Mouse (Mus musculus) heart, embryonic 15.5 days (tissue): ENCODE results near the gene Dok4. TPM values are rescaled to one million over a fixed set of nuclear protein-coding genes. Genes with fewer than 3 reads are reported as not detected.

ENCODE experiments used
- ATAC-seq: fragments of 200-750 bp; cut with Nextera tagmentation; replicated peaks from 2 replicates; pipeline ENCODE4 v1.8.0; 2017; ENCODE audit warnings: low read depth, moderate TSS enrichment; ENCODE audit not compliant: insufficient number of reproducible peaks, insufficient read depth, low FRiP score
- H3K27ac ChIP-seq: fragments of 300-500 bp; sonication (generic); 2 replicates; pipeline ENCODE4 v1.5.1; 2015; ENCODE audit warnings: mild to moderate bottlenecking, inconsistent platforms
- H3K27me3 ChIP-seq: fragments of 300-500 bp; sonication (generic); 2 replicates; pipeline ENCODE4 v1.6.1; 2015; ENCODE audit warnings: inconsistent platforms
- H3K36me3 ChIP-seq: fragments of 300-500 bp; sonication (generic); 2 replicates; pipeline ENCODE4 v1.6.1; 2015; ENCODE audit warnings: mild to moderate bottlenecking, inconsistent platforms
- H3K4me1 ChIP-seq: fragments of 300-500 bp; sonication (generic); replicated peaks from 2 replicates; pipeline ENCODE4 v1.6.1; 2015; ENCODE audit warnings: inconsistent platforms
- H3K4me2 ChIP-seq: fragments of 300-500 bp; sonication (generic); 2 replicates; pipeline ENCODE4 v1.6.1; 2015; ENCODE audit warnings: inconsistent platforms, mild to moderate bottlenecking, moderate library complexity
- H3K4me3 ChIP-seq: fragments of 300-500 bp; sonication (generic); 2 replicates; pipeline ENCODE4 v1.5.1; 2015; ENCODE audit warnings: mild to moderate bottlenecking, inconsistent platforms
- H3K9ac ChIP-seq: fragments of 300-500 bp; sonication (generic); 2 replicates; pipeline ENCODE4 v1.6.1; 2015; ENCODE audit warnings: mild to moderate bottlenecking, inconsistent platforms
- H3K9me3 ChIP-seq: fragments of 300-500 bp; sonication (generic); replicated peaks from 2 replicates; pipeline ENCODE4 v1.6.1; 2016; ENCODE audit warnings: inconsistent platforms
- WGBS: fragments of 180-500 bp; shearing (Covaris S2); methylation state at CpG from one replicate; pipeline ENCODE4 v1.1.7; 2015; ENCODE audit warnings: mixed read lengths; 5-methylcytosine and 5-hydroxymethylcytosine counted together
- polyA plus RNA-seq: library from polyadenylated mRNA; unstranded; fragments of >200 nt; fragmentation: Nextera tagmentation; extraction: Ambion mirVana; gene quantifications from 2 replicates; pipeline ENCODE4 v1.2.1, GENCODE M21; 2015

The Dok4 gene
- polyA plus RNA-seq, 1 experiment from 2014 or later: 22.9 TPM

DNA sequence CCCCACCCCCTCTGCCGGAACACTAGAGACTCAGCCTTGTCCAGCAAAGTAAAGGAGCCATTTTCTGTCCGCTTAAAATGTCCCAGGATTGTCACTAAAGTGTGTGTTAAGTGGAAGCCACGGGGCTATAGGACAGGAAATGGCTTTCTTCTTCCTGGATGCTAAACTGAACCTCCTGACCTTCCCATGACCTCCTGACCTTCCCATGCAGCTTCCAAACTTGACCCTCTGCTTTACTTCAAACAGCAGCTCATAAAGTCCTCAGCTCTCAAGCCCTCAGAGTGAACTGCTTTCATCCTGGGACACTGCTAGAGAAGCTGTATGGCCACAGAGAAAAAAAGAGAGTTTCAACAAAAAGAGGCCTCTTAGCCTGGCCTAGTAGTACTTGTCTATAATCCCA is 690 bp upstream of the Dok4 start:
- Histone ChIP-seq H3K4me1 (peaks cover 37% of the 10 kb centered on the region), H3K36me3 (no peaks in the 10 kb centered on the region), H3K27me3 (no peaks in the 10 kb centered on the region), H3K4me3 (no peak overlapping the region), H3K4me2 (peak overlapping the region; percentile 94), H3K9me3 (no peaks in the 10 kb centered on the region), H3K27ac (peak overlapping the region; percentile 63), H3K9ac (no peak overlapping the region)
- 44% methylated on average over 3 of the region's 3 CpGs for WGBS
- no peak for ATAC-seq

DNA sequence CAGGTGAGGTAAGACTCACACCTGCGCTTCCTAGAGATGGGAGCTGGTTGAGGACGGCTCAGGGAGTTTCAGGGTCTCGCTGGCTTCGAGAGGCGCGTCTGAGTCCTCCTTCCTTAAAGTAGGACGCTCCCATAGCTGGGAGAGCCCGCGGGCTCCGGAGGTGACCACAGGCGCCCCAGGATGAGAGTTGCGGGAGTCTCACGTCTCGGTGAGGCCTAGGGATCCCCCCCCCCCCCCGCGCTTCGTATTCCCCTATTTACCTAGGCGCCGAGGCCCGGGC is 319 bp downstream of the Dok4 start:
- peak overlapping the region; percentile 72 for H3K9ac ChIP-seq
- H3K4me2 ChIP-seq: peak overlapping the region; percentile 94
- ATAC-seq: no peak
- H3K4me3 ChIP-seq: peak overlapping the region; percentile 71
- H3K9me3 ChIP-seq: no peaks in the 10 kb centered on the region
- H3K36me3 ChIP-seq: no peaks in the 10 kb centered on the region
- WGBS: 1% methylated on average over 6 of the region's 20 CpGs
- peaks cover 47% of the 10 kb centered on the region for H3K4me1 ChIP-seq
- no peaks in the 10 kb centered on the region for H3K27me3 ChIP-seq
- peak overlapping the region; percentile 78 for H3K27ac ChIP-seq

- WGBS: 5% methylated on average over 17 of the region's 17 CpGs
- Histone ChIP-seq H3K4me2 (peak overlapping the region; percentile 94), H3K9me3 (no peaks in the 10 kb centered on the region), H3K27ac (peak overlapping the region; percentile 78), H3K27me3 (no peaks in the 10 kb centered on the region), H3K4me1 (peaks cover 52% of the 10 kb centered on the region), H3K4me3 (peak overlapping the region; percentile 71), H3K9ac (peak overlapping the region; percentile 72), H3K36me3 (no peaks in the 10 kb centered on the region)
- ATAC-seq: no peak
Observed at GRCm38 (mm10) chr8:94875096-94875870, 847 bp downstream of the Dok4 start.

- 7% methylated on average over 6 of the region's 6 CpGs for WGBS
- no peaks in the 10 kb centered on the region for H3K9me3 ChIP-seq
- H3K9ac ChIP-seq: peak overlapping the region; percentile 72; the same call in 1 of the 2 replicates
- H3K4me2 ChIP-seq: peak overlapping the region; percentile 94
- H3K4me3 ChIP-seq: peak overlapping the region; percentile 71
- H3K27ac ChIP-seq: no peak overlapping the region
- peaks cover 61% of the 10 kb centered on the region for H3K4me1 ChIP-seq
- H3K27me3 ChIP-seq: no peaks in the 10 kb centered on the region
- no peak; the same call in 1 of the 2 replicates for ATAC-seq
- no peaks in the 10 kb centered on the region for H3K36me3 ChIP-seq
Observed at GRCm38 (mm10) chr8:94874358-94874757, 1.8 kb downstream of the Dok4 start.

- ATAC-seq: no peak
- H3K27me3 ChIP-seq: no peaks in the 10 kb centered on the region
- no peak overlapping the region for H3K9ac ChIP-seq
- 77% methylated on average over 2 of the region's 2 CpGs for WGBS
- H3K4me1 ChIP-seq: peaks cover 72% of the 10 kb centered on the region
- H3K9me3 ChIP-seq: no peaks in the 10 kb centered on the region
- H3K36me3 ChIP-seq: no peaks in the 10 kb centered on the region
- H3K4me3 ChIP-seq: no peak overlapping the region
- H3K27ac ChIP-seq: no peak overlapping the region
- peak overlapping the region; percentile 5 for H3K4me2 ChIP-seq
Observed at GRCm38 (mm10) chr8:94872576-94872975, 3.6 kb downstream of the Dok4 start.

GRCm38 (mm10) chr8:94872156-94872555 is 4.0 kb downstream of the Dok4 start:
- H3K27ac ChIP-seq: peak overlapping the region; percentile 56; the same call in 1 of the 2 replicates
- peaks cover 72% of the 10 kb centered on the region for H3K4me1 ChIP-seq
- no peak overlapping the region for H3K4me3 ChIP-seq
- WGBS: 51% methylated on average over 3 of the region's 3 CpGs
- H3K9me3 ChIP-seq: no peaks in the 10 kb centered on the region
- H3K9ac ChIP-seq: no peak overlapping the region
- 0 out of 2 replicates have a peak, but pooled peaks cover under 1% of the 10 kb centered on the region for H3K36me3 ChIP-seq
- peak overlapping the region; percentile 5 for H3K4me2 ChIP-seq
- H3K27me3 ChIP-seq: no peaks in the 10 kb centered on the region
- ATAC-seq: no peak

DNA sequence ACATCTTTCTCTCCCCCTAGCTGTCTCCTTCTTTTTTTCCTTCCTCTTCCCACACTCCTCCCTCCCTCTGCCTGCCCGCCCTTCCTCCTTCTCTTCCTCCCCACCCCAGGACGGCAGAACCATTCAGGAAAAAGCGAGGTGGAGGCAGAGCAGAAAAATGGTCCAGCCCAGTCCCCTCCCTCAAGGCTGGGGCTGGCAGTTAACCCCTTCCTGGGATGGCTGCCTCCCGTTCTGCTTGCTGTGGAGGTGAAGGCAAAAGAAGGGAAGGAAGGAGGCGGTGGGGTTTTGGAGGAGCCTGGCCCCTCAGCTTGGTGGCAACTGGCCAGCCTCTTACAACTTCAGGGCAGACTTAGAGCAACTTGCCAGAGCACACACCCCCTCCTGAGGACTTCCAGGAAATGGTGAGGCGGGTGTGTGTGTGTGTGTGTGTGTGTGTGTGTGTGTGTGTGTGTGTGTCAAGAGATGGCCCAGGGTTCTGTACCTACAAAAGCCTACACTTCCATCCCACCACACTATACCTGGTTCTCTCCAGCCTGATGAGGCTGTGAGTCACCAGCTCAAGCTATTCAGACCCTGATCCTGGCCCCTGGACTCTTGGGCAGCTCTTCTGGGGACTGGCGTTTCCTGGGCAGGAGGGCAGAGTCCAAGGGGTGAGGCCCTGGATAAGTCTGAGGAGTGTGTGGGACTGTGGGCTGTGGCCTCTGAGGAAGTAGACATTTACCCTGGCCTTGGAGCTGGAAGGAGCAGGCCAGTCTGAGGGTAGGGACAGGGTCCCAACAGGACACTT is 4.8 kb downstream of the Dok4 start:
- Histone ChIP-seq H3K36me3 (peaks cover 7% of the 10 kb centered on the region; the same call in 1 of the 2 replicates), H3K4me1 (peaks cover 65% of the 10 kb centered on the region), H3K4me3 (peak overlapping the region; percentile 45), H3K27me3 (no peaks in the 10 kb centered on the region), H3K9ac (peak overlapping the region; percentile 36), H3K4me2 (peak overlapping the region; percentile 70), H3K9me3 (no peaks in the 10 kb centered on the region), H3K27ac (peak overlapping the region; percentile 56)
- ATAC-seq: peak; percentile 52
- 9% methylated on average over 7 of the region's 7 CpGs for WGBS

DNA sequence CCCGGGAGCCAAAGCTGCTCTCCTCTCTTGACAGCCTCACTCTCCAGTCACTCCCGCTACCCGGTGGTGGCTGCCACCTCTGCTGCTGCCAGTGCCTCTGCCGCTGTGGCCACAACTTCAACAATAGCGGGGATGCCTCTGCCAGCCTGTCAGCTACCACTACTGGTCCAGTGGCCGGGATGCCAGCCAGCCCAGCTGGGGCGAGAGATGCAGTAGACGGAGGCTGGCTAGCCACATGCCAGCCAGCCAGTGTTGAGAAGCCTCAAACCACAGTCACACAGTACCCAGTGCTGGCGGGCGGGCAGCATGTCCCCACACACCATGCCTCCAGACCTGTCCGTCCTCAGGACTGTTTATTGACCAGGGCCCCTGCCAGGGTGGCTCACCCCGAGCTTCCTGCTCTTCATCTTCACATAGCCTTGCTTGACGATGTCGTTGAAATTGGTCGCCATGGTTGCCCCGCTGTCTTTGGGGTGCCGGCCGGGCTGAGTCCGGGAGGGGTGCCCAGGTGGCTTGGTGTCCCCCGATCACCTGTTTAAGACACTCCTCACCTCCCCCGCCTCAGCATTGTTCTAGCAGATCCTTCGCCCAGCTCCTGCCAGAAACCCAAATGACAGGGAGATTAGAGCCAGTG is 5.5 kb downstream of the Dok4 start:
- Histone ChIP-seq H3K27ac (peak overlapping the region; percentile 56), H3K4me1 (peaks cover 62% of the 10 kb centered on the region), H3K4me3 (peak overlapping the region; percentile 45), H3K9me3 (no peaks in the 10 kb centered on the region), H3K9ac (peak overlapping the region; percentile 36), H3K4me2 (peak overlapping the region; percentile 70), H3K27me3 (no peaks in the 10 kb centered on the region), H3K36me3 (peaks cover 14% of the 10 kb centered on the region; the same call in 1 of the 2 replicates)
- WGBS: 17% methylated on average over 22 of the region's 22 CpGs
- no peak for ATAC-seq

- peaks cover 56% of the 10 kb centered on the region for H3K4me1 ChIP-seq
- H3K4me2 ChIP-seq: peak overlapping the region; percentile 70
- peaks cover 20% of the 10 kb centered on the region for H3K36me3 ChIP-seq
- WGBS: 56% methylated on average over 4 of the region's 4 CpGs
- H3K9ac ChIP-seq: peak overlapping the region; percentile 36; the same call in 1 of the 2 replicates
- peak overlapping the region; percentile 45 for H3K4me3 ChIP-seq
- H3K27me3 ChIP-seq: no peaks in the 10 kb centered on the region
- no peak overlapping the region for H3K27ac ChIP-seq
- no peaks in the 10 kb centered on the region for H3K9me3 ChIP-seq
- ATAC-seq: no peak
Observed at GRCm38 (mm10) chr8:94870003-94870402, 6.1 kb downstream of the Dok4 start.

- Histone ChIP-seq H3K9ac (no peak overlapping the region; the same call in 1 of the 2 replicates), H3K9me3 (no peaks in the 10 kb centered on the region), H3K36me3 (peaks cover 29% of the 10 kb centered on the region), H3K27me3 (no peaks in the 10 kb centered on the region), H3K4me2 (peak overlapping the region; percentile 70), H3K4me3 (no peak overlapping the region), H3K4me1 (peaks cover 48% of the 10 kb centered on the region), H3K27ac (no peak overlapping the region)
- ATAC-seq: 0 out of 2 replicates have a peak, but pooled peaks have one; percentile 36
- WGBS: 36% methylated on average over 7 of the region's 7 CpGs
Observed at GRCm38 (mm10) chr8:94869146-94869545, 7.0 kb downstream of the Dok4 start.

GRCm38 (mm10) chr8:94866921-94867320 is 9.2 kb downstream of the Dok4 start:
- H3K36me3 ChIP-seq: peaks cover 49% of the 10 kb centered on the region
- H3K4me1 ChIP-seq: peaks cover 37% of the 10 kb centered on the region
- ATAC-seq: no peak
- no peak overlapping the region for H3K4me2 ChIP-seq
- H3K9me3 ChIP-seq: no peaks in the 10 kb centered on the region
- H3K27me3 ChIP-seq: no peaks in the 10 kb centered on the region
- no peak overlapping the region for H3K9ac ChIP-seq
- 82% methylated on average over 9 of the region's 9 CpGs for WGBS
- no peak overlapping the region for H3K4me3 ChIP-seq
- H3K27ac ChIP-seq: no peak overlapping the region
